Mouse (Mus musculus): Measurements from ENCODE around the gene A4galt.

DNA sequence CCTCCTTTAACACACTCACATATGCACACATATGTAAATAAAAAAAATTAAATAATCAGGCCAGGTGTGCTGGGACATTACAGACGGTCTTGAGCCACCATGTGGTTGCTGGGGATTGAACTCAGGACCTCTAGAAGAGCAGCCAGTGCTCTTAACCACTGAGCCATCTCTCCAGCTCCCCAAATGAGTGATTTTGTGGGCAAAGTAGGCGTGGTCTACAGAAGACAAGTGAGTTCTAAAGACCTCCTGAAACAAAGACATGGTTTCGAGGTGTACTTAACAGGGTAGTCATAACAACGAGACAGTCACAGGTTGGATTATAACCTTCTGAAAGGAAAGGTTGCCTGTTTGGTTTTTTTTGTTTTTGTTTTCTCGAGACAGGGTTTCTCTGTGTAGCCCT is 11.8 kb upstream of the A4galt start:
- TF ChIP-seq TAL1 (IDR thresholded peaks at IDR 0.05; ENCODE audit: low read length) (no peak), MAFK (IDR thresholded peaks at IDR 0.05; ENCODE audit: borderline replicate concordance, low read depth, low read length) (no peak), ZMIZ1 (IDR thresholded peaks at IDR 0.05; ENCODE audit: low read depth, low read length) (no peak), EP300 (IDR thresholded peaks at IDR 0.05; ENCODE audit: low read depth in 1 of 2, low read length in 2 of 2) (no peak), NELFE (IDR thresholded peaks at IDR 0.05; ENCODE audit: low read depth, low read length) (no peak), POLR2A (IDR thresholded peaks at IDR 0.05; ENCODE audit: control insufficient read depth in 1 of 2, insufficient read depth in 1 of 2, low read depth in 1 of 2, low read length in 2 of 2, poor library complexity in 1 of 2) (no peak), CTCF (IDR thresholded peaks at IDR 0.05 in 2 of 3, conservative IDR thresholded peaks at IDR 0.05 in 1 of 3; ENCODE audit: control insufficient read depth in 1 of 3, insufficient read depth in 1 of 3, low read depth in 2 of 3, low read length in 3 of 3, poor library complexity in 1 of 3, severe bottlenecking in 1 of 3) (no peak)

All from MEL (cell line).